Mouse (Mus musculus): ENCODE data around the gene Scp2. TPM values are rescaled to one million over a fixed set of nuclear protein-coding genes. Genes with fewer than 3 reads are reported as not detected.

The Scp2 gene
- polyA plus RNA-seq, 1 experiment: 19.3 TPM

DNA sequence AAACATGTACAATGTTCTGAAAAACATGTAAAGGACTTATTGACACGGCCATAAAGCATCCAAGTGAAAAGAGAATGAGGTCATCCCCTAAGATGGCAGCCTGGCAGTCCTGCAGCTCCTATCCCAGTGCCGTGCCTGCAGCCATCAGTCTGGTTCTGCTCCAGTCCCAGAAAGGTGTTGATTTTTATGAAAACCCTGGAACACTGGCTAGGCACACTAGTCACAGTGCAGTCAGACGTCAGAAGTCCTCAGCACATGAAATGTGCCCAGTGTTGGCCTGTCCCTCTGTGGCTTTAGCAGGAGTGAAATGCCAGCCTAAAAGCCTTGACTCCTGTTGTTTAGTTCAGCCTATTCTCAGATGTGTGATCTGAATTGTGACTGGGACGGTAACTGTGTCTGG, 84.0 kb downstream of the Scp2 start:
- TF ChIP-seq CTCF (IDR thresholded peaks at IDR 0.05; ENCODE audit: control insufficient read depth, insufficient read depth, insufficient replicate concordance, low read depth, low read length) (no peak), POLR2A (IDR thresholded peaks at IDR 0.05; ENCODE audit: control insufficient read depth, low read depth, low read length) (no peak)
- Histone ChIP-seq H3K36me3 (ENCODE audit: control insufficient read depth, insufficient read depth, low read length) (no peaks in the 10 kb centered on the region; the same call in 1 of the 2 replicates), H3K27me3 (ENCODE audit: control insufficient read depth, insufficient read depth, low read length) (no peaks in the 10 kb centered on the region), H3K4me3 (ENCODE audit: control insufficient read depth, low read depth, low read length) (no peak overlapping the region), H3K4me1 (ENCODE audit: control insufficient read depth, insufficient read depth, low read length) (no peaks in the 10 kb centered on the region), H3K27ac (ENCODE audit: control insufficient read depth, insufficient read depth, low read depth, low read length) (no peak overlapping the region)

DNA sequence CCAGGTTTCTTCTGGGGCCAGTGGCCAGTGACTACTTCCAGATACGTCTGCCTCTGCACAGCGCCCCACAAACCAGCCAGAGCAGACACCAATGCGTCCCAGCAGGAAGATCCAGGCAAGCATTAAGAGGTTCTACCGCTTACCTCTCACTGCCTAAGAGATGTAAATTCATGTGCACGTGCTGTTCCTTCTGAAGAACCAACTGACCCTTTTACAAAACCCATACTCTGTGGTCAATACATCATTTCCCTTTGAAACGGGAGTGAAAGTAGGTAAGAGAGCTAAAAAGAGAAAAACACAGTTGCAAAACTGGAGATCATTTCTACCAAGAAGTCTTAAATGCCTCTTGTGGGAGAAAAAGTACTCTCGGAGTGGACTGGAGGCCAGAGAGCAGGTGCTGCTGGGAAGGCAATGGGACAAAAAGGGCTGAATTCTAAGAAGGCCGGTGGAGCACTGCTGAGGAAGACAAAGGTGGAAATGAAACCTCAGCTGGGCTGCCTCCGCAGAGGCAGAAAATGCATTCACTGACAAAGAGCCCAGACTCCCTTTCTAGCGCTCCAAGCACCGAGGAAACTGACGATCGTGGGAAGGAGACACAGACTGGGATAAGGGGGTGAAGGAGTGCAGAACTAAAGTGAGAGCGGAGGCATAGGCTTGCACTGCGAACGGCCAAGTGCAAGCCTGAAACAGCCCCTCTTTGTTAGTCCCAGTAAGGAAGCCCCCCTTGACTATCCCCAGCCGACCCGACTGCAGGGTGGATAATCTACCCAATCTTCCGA, 85.0 kb downstream of the Scp2 start:
- H3K4me1 ChIP-seq (ENCODE audit: control insufficient read depth, insufficient read depth, low read length): no peaks in the 10 kb centered on the region
- H3K27me3 ChIP-seq (ENCODE audit: control insufficient read depth, insufficient read depth, low read length): no peaks in the 10 kb centered on the region
- no peak for TF ChIP-seq CTCF (IDR thresholded peaks at IDR 0.05; ENCODE audit: control insufficient read depth, insufficient read depth, insufficient replicate concordance, low read depth, low read length)
- no peak for TF ChIP-seq POLR2A (IDR thresholded peaks at IDR 0.05; ENCODE audit: control insufficient read depth, low read depth, low read length)
- no peak overlapping the region for H3K4me3 ChIP-seq (ENCODE audit: control insufficient read depth, low read depth, low read length)
- no peaks in the 10 kb centered on the region; the same call in 1 of the 2 replicates for H3K36me3 ChIP-seq (ENCODE audit: control insufficient read depth, insufficient read depth, low read length)
- no peak overlapping the region for H3K27ac ChIP-seq (ENCODE audit: control insufficient read depth, insufficient read depth, low read depth, low read length)

DNA sequence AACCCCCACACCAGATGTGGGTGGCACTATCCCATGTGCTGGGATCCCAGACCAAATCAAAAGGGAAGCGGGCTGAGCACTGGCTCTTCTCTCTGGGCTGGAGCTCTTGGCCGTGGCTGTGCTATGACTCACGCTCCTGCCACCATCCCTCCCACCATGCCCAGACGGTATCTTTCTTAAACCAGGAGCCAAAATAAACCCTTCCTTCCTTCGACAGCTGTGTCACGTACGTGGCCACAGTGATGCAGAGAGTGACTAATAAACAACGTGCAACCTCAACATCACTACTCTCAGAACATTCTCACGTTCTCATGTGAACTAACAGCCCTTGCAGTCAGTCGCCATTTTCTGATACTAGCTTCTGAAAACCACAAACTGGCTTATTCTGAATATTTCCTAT, 86.6 kb downstream of the Scp2 start:
- H3K4me1 ChIP-seq (ENCODE audit: control insufficient read depth, insufficient read depth, low read length): no peaks in the 10 kb centered on the region
- H3K36me3 ChIP-seq (ENCODE audit: control insufficient read depth, insufficient read depth, low read length): no peaks in the 10 kb centered on the region
- TF ChIP-seq POLR2A (IDR thresholded peaks at IDR 0.05; ENCODE audit: control insufficient read depth, low read depth, low read length): no peak
- no peak for TF ChIP-seq CTCF (IDR thresholded peaks at IDR 0.05; ENCODE audit: control insufficient read depth, insufficient read depth, insufficient replicate concordance, low read depth, low read length)
- H3K27ac ChIP-seq (ENCODE audit: control insufficient read depth, insufficient read depth, low read depth, low read length): no peak overlapping the region
- H3K27me3 ChIP-seq (ENCODE audit: control insufficient read depth, insufficient read depth, low read length): no peaks in the 10 kb centered on the region
- no peak overlapping the region for H3K4me3 ChIP-seq (ENCODE audit: control insufficient read depth, low read depth, low read length)

DNA sequence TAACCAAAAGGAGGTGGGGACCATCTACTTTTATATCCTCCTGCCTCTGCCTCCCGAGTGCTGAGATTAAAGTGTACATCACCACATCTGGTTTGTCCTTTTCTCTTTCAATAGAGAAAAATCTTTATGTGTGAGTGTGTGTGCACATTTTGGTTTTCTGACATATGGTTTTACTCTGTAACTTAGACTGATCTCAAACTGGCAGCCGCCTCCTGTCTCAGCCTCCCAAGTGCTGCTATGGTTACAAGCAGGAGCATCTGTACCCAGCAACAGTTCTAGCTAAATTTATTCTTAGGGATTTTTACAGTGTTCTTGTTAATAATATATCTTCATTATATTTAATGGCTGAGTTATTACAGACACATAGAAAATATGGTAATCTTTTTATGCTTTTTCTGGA, 87.6 kb downstream of the Scp2 start:
- no peak overlapping the region for H3K4me3 ChIP-seq (ENCODE audit: control insufficient read depth, low read depth, low read length)
- H3K36me3 ChIP-seq (ENCODE audit: control insufficient read depth, insufficient read depth, low read length): no peaks in the 10 kb centered on the region
- H3K27me3 ChIP-seq (ENCODE audit: control insufficient read depth, insufficient read depth, low read length): no peaks in the 10 kb centered on the region
- TF ChIP-seq POLR2A (IDR thresholded peaks at IDR 0.05; ENCODE audit: control insufficient read depth, low read depth, low read length): no peak
- TF ChIP-seq CTCF (IDR thresholded peaks at IDR 0.05; ENCODE audit: control insufficient read depth, insufficient read depth, insufficient replicate concordance, low read depth, low read length): no peak
- H3K27ac ChIP-seq (ENCODE audit: control insufficient read depth, insufficient read depth, low read depth, low read length): no peak overlapping the region
- no peaks in the 10 kb centered on the region for H3K4me1 ChIP-seq (ENCODE audit: control insufficient read depth, insufficient read depth, low read length)

DNA sequence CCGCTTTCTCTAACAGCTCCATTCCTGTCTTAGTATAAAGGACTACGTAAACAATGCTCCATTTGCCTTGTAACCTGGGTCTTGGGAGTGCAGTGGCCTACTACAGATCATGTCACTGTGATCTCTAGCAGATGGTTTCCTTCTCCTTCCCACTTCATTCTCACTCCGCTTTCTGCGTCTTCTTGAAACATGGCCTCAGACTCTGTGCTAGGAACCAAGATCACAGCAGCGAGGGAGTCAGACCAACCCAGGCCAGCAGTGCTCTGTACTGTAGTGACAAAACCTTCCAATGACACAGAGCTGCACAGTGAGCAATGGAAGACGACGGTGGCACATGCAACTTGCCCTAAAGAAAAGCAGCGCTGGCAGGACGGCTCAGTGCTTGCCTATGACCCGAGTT, 88.9 kb downstream of the Scp2 start:
- Histone ChIP-seq H3K4me3 (ENCODE audit: control insufficient read depth, low read depth, low read length) (no peak overlapping the region), H3K36me3 (ENCODE audit: control insufficient read depth, insufficient read depth, low read length) (no peaks in the 10 kb centered on the region), H3K27me3 (ENCODE audit: control insufficient read depth, insufficient read depth, low read length) (no peaks in the 10 kb centered on the region), H3K4me1 (ENCODE audit: control insufficient read depth, insufficient read depth, low read length) (no peaks in the 10 kb centered on the region), H3K27ac (ENCODE audit: control insufficient read depth, insufficient read depth, low read depth, low read length) (no peak overlapping the region)
- TF ChIP-seq POLR2A (IDR thresholded peaks at IDR 0.05; ENCODE audit: control insufficient read depth, low read depth, low read length) (no peak), CTCF (IDR thresholded peaks at IDR 0.05; ENCODE audit: control insufficient read depth, insufficient read depth, insufficient replicate concordance, low read depth, low read length) (no peak)

DNA sequence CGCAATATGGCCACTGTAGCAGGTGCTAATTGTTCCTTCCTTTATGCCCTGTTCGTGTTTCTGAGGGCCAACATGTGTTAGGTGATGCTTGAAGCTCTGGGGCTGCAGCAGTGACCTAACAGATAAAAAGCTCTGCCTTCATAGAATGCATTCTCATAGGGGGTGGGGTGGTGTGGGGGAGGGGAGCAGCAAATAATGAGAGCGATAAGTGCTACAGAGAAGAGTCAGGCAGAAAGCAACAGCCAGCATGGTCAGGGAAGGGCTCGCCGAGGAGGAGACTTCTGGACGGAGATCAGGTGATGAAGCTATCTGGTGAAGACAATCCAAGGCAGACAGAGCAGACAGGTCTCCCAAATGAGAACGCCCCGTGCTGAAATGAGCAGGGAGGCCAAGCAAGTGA, 92.1 kb downstream of the Scp2 start:
- Histone ChIP-seq H3K27me3 (ENCODE audit: control insufficient read depth, insufficient read depth, low read length) (no peaks in the 10 kb centered on the region), H3K4me3 (ENCODE audit: control insufficient read depth, low read depth, low read length) (no peak overlapping the region), H3K4me1 (ENCODE audit: control insufficient read depth, insufficient read depth, low read length) (no peaks in the 10 kb centered on the region), H3K27ac (ENCODE audit: control insufficient read depth, insufficient read depth, low read depth, low read length) (no peak overlapping the region), H3K36me3 (ENCODE audit: control insufficient read depth, insufficient read depth, low read length) (no peaks in the 10 kb centered on the region)
- TF ChIP-seq POLR2A (IDR thresholded peaks at IDR 0.05; ENCODE audit: control insufficient read depth, low read depth, low read length): no peak
- no peak for TF ChIP-seq CTCF (IDR thresholded peaks at IDR 0.05; ENCODE audit: control insufficient read depth, insufficient read depth, insufficient replicate concordance, low read depth, low read length)

DNA sequence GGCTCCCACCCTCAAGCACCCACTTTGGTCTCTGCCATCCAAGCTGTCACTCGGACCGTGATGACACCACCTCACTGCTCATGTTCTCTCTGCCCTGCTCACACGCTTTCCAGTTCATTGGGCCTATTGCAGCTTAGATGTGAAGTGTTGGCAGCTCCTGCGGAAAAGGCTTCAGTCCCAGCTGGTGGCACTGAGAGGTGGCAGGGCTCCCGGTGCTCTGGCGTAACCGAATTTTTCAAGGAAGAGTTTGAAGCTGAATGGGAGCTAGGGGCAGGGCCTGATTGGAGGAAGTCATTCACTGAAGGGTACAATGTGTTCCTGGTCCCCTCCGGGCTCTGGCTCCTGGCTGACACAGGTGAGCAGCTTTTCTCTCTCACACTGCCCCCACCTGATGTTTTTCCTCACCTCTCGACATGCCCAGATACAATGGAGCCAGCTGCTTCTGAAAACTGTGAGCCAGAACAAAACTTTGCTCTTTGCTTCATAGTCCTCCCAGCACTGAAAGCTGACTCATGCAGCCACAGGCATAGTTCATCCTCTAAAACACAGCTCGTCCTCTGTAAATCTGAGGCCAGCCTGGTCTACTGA, 93.0 kb downstream of the Scp2 start:
- Histone ChIP-seq H3K4me3 (ENCODE audit: control insufficient read depth, low read depth, low read length) (peak overlapping the region; percentile 15; the same call in 1 of the 2 replicates), H3K27me3 (ENCODE audit: control insufficient read depth, insufficient read depth, low read length) (no peaks in the 10 kb centered on the region), H3K36me3 (ENCODE audit: control insufficient read depth, insufficient read depth, low read length) (no peaks in the 10 kb centered on the region), H3K4me1 (ENCODE audit: control insufficient read depth, insufficient read depth, low read length) (no peaks in the 10 kb centered on the region), H3K27ac (ENCODE audit: control insufficient read depth, insufficient read depth, low read depth, low read length) (no peak overlapping the region)
- TF ChIP-seq POLR2A (IDR thresholded peaks at IDR 0.05; ENCODE audit: control insufficient read depth, low read depth, low read length) (no peak), CTCF (IDR thresholded peaks at IDR 0.05; ENCODE audit: control insufficient read depth, insufficient read depth, insufficient replicate concordance, low read depth, low read length) (no peak)
